Mouse (Mus musculus): ENCODE measurements around the gene Tle2.

Gene Tle2
- long read RNA-seq, experiment 1, partial matches to known transcripts, result 0 of 8 reads
- long read RNA-seq, experiment 1, other reads (novel, unspliced or antisense), result 8 of 8 reads
- long read RNA-seq, experiment 2, partial matches to known transcripts, result 3 of 22 reads
- long read RNA-seq, experiment 2, other reads (novel, unspliced or antisense), result 15 of 22 reads

DNA sequence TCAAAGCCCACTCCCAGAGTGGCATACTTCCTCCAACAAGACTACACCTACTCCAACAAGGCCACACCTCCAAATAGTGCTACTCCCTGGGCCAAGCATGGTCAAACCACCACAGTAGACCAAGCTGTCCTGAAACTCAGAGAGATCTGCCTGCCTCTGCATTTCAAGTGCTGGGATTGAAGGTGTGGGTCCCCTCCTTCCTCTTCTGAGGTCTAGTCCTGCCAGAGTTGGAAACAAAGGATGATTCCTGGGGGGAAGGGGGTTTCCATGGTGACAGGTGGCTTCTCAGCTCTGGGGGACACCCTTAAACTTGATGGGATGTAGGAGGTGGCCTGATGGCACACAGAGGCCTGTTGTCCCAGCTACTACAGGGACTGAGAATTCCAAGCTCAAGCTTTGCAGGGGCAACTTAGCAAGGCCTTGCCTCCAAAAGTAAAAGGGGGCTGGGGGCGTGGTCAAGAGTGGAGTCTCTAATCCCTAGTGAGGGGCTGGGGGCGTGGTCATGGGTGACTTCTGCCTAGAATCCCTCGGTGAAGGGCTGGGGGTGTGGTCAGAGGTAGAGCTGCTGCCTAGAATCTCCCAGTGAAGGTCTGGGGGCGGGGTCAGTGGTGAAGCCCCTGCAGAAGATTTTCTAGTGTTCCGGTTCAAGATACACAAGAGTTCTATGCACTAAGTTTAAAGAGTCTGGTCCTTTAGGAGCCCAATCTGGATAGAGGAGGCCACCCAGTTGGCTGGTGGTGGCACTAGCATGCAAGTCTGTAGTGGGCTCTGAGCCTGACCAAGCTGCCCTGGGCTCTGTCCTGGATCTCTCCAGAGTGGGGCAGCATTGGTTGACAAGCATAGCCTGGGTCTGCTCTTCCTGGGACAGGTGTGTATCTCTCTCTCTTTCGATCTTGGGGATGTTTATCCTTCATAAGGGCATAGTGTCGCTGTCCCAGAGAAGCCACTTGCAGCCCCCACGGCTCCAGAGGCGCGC, at the start of gene Tle2:
Tle2 (plus strand) TSS at position 481 of the 976 bp plus-strand sequence.
- intact Hi-C loops (cut with DNase I), result no loop called here

DNA sequence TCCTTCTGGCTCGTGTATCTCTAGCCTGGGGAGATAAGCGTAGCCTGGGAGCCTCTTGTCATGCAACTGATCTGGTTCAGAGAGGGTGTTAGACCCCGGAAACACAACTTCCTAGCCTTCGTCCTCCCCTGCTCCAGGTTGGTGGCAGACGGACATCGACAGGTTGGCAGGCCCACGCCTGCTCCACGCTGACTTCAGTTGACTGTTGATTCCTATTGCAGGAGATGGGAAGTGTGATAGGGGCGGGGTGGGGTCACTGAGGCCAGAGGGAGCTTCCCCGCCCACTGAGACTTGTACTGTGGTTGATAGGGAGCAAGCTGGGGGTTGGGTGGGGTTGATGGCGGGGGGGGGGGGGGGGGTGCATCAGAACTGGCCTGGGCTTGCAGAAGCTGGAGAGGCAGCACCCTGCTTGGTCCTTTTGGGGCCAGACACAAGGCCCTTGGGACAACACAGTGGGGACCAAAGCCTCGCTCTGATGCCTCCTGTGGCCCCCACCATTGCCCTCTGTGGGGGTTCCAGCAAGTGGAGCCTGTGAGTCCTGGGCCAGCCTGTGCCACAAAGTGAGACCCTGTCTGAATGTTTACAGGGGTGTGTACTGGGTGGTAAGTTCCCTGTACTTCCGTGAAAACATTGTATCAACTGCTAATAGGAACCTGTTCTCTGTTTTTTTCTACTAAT, 49.2 kb upstream of the Tle2 start:
- intact Hi-C loops (cut with DNase I), result no loop called here

DNA sequence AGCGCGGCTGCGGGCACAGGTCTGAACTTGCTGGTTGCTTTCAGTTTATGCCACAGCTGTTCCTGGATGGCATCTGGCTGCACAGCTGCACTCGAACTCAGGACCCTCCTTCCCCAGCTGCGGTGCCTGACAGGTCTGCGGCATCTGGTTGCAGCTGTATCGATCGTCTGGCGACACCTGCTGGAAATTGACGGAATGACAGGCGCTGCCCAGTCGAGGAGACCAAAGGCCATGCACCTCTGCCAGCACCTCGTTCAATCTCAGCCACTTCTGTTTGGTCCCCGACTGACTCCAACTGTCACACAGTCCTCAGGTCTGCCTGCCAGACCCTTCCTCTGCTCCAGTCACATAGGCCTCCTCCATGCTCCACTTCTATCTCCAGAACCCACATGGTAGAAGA, 47.6 kb upstream of the Tle2 start:
- intact Hi-C loops (cut with DNase I), result loop anchor here (2.0 kb wide), 1 partner anchor 24 kb away; no protein-coding TSS in a partner anchor

DNA sequence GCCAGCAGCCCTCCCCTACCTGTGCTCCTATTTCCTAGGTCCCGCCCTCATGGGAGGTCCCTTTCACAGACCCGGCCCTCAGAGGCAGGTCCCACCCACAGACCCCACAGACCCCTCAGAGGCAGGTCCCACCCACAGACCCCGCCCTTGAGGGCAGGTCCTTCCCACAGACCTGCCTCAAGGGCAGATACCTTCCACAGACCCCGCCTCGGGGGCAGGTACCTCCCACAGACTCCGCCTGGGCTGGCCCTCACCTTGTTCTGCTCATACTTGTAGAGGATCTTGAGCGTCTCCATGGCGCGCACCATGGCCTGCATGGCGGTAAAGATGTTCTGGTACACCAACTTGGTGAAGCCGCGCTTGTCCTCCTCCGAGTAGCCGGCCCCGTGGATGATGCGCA, 39.5 kb upstream of the Tle2 start:
- intact Hi-C loops (cut with DNase I), result no loop called here

DNA sequence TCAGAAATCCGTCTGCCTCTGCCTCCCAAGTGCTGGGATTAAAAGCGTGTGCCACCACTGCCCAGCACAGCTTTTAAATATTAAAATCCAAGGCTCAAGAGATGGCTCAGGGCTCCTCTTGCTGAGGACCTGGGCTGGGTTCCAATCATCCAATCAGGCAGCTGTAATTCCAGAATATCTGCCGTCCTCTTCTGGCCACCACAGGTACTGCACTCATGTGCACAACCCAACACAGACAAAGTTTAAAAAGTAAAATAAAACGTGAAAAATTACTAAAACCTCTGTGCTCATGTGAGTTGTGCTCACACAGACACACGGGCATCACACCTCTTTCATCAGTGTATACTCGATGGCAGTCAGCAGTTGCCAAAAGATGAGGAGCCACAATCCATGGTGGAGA, 37.6 kb upstream of the Tle2 start:
- intact Hi-C loops (cut with DNase I), result no loop called here

DNA sequence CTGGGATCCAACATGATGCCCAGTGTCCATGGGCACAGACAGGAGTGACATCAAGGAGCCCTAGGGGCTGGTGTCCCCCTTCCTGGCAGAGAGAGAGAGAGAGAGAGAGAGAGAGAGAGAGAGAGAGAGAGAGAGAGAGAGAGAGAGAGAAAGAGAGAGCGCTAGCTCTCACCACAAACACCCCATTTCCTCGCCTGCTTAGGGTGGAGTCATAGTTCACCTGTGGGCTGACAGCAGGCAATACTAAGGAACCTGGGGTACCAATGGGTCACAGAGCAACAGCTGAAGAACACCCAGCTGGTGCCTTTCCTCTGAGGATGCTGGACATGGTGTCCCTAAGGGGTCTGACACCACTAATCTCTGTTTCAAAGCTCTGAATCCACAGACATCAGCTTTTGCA, 36.9 kb upstream of the Tle2 start:
- intact Hi-C loops (cut with DNase I), result no loop called here

DNA sequence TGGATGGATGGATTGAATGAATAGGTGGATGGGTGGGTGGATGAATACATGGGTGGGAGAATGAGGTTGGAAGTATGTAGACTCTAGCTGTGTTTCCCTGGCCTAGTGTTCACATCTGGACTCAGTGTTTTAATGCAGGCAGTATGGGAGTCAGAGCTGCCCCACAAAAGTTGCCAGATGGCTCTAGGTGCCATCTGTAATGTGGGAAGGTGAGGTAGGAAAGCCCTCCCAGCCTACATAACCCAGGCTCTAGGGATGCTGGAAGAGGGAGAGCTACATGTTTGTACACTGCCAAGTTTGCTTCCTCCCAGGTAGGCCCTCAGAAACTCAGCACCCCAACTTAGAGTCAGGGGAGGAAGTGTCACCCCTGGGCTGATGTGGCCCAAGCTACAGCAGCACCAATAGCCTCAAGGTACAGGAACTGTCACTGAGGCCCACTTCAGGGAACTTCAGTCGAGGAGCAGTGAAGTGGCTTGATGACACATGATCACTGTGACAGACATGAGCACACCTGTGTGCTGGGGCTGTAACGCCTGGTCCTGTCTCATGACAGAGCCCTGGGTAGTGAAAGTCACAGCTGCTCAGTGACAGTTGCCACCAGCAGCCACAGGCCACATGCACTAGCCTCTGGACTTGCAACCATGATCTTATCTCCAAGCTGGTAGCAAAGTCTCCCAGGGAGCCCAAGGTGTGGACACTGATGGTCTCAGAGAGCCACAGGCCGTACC, 35.9 kb upstream of the Tle2 start:
- intact Hi-C loops (cut with DNase I), result no loop called here

DNA sequence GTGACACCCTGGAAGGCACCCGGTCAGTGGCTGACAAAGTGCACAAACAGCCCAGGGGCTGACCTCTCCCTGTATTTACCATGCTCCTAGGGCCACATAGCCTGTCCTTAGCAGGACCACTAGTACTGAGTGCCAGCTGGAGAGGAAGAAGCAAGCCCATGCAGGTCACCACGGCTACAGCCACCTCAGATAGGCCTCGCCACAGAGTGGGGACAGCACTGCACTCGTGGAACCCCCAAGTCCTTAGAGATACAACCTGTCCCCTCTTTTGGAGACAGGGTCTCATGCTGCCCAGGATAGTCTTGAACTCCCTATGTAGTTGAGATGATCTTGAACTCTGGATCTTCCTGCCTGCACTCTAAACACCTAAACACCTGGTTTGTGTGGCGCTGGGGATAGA, 33.0 kb upstream of the Tle2 start:
- intact Hi-C loops (cut with DNase I), result no loop called here

DNA sequence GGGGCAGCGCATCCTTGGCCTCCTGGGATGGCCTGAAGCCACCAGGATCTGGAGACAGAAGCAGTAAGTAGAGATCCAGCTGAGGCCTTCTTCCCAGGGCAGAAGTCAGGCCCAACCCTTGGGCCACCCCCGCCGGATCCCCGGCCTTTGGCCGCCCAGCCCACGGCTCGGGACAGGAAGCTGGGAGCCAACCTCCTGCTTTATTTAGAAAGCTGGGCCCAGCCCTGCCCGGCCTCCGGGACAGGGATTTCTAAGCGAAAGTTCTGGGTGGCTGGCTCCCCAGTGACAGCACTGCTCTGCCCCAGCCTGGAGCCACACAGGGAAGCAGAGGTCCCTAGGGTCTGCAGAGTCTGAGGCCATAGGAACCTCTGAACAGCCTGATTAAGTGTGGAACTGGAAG, 32.6 kb upstream of the Tle2 start:
- intact Hi-C loops (cut with DNase I), result no loop called here

DNA sequence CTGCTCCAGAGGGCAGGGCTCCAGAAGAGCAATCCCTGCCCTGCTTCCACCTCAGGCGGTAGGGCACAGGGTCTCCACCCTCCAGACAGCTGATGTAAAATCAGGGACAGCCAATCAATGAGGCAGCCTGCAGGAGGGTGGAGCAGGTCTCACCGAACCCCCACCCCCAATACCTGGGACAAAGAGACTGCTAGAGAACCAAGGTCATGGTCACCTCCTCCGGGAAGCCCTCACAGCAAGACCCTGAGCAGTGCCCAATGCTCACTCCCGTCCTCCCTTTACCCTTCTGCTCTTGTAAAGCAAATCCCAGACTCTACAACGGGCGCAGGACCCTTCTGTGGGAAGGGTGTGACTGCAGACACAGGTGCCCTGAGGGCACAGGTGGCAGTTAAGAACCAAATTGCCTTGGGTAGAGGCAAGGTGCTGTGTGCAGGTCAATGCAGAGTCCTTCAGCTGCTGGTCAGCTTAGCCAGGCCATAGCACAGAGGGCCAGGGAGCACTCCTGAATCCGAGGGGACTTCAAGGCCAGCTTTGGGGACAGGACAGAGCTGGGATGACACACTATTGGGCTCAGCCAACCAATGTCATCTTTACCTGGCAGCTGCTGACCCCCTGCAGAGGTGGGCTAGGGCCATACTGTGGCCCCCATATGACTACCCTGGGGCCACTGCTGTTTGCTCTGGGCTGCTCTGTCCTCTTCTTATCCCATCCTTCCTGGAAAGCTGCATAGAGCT, 31.5 kb upstream of the Tle2 start:
- intact Hi-C loops (cut with DNase I), result no loop called here

DNA sequence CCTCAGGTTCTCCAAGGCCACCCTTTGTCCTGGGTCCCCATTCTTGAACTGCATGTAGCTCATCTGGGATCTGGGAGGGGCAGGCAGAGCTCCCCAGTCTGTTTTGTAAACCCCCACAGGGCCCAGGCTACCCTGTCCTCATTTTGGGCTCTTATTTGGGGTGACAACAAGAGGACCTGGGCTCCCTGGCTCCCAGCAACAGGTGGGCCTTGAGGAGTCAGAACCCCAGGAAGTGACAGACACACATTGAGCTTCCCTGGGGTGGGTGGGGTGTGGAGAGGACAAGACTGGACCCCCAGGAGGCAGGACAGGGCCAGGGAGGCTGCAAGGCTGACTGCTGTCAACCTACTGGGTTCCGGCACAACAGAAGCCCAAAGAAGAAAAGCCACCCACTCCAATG, 30.7 kb upstream of the Tle2 start:
- intact Hi-C loops (cut with DNase I), result no loop called here

DNA sequence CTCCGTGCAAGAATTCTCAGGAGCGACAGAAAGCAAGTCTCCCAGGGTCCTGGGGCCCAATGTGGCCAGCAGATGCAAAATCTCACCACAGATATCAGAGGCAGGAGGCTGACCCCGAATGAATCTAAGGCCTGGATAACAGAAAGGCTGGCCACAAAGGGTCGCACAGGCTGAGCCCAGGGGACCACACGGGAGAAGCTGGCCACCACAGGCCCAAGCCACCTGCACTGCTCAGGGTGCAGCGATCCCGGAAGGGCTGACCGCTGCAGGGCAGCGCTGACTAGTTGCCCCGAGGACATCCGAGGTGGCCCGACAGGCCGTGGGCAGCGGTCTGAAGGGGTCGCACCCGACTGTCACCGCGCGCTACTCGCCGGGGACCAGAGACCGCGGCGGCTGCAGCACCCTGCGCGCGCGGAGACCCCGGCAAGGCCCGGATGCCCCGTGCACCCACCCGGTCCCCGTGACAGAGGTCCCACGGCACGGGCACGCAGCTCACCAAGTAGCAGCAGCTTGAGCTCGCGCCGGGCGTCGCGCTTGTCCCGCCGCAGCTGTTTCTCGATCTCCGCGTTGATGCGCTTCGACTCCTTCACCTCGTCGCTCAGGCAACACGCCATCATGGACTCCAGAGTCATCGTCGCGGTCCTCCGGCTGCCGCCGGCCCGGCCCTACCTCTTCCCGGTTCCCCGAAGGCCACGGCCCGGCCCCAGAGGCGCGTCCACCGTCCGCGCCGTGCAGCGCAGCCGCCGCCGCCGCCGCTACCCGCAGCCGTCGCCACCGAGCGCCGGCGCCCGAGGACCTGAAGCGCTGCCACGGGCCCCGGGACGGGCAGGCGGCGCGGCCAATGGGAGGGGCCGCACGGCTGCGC, 29.8 kb upstream of the Tle2 start:
- intact Hi-C loops (cut with DNase I), result no loop called here

DNA sequence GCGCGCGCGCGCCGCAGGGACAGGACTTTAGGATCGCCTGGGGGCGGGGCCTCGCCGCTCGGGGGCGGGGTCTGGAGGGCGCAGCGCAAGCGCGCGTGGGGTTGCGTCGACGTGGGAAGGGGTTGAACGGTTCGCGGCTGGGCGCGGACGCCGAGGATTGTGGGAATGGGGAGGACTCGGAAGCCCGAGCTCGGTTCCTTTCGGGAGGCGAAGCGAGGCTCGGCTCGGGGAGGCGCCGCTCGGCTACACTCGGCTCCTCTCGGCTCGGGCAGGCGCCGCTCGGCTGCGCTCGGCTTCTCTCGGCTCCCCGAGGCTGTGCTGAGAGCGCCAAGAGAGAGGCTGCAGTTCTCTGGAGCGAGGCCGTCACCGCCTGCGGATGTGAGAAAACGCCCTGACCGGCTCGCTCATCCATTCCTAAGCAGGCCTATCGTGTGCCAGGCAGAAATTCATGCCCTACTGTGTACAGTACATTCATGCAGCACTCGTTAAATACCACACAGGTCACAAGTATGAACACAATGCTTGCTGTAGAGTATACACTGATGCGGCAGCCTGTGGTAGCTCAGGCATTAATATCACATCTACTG, 29.1 kb upstream of the Tle2 start, which contains the start of gene Gna11:
Gna11 (minus strand) TSS at position 30 of the 587 bp plus-strand sequence.
- intact Hi-C loops (cut with DNase I), result no loop called here

DNA sequence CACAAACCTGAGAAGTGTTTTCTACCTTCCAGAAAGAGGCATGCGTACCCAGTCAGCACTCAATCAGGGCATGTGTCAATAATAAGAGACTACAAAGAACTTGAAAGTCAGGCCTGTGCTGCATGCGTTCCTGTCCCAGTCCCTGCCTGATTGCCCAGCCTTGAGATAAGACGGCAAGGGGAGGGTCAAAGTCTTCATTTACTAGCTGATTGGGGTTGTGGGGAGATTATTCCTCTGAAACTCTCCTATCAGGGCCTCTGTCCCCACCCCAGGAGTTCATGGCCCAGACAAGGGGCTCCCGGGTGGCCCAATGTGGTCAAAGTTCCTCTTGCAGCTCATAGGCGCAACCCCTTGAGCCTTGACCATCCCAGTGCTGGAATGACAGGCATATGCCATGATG, 28.0 kb upstream of the Tle2 start:
- intact Hi-C loops (cut with DNase I), result no loop called here

DNA sequence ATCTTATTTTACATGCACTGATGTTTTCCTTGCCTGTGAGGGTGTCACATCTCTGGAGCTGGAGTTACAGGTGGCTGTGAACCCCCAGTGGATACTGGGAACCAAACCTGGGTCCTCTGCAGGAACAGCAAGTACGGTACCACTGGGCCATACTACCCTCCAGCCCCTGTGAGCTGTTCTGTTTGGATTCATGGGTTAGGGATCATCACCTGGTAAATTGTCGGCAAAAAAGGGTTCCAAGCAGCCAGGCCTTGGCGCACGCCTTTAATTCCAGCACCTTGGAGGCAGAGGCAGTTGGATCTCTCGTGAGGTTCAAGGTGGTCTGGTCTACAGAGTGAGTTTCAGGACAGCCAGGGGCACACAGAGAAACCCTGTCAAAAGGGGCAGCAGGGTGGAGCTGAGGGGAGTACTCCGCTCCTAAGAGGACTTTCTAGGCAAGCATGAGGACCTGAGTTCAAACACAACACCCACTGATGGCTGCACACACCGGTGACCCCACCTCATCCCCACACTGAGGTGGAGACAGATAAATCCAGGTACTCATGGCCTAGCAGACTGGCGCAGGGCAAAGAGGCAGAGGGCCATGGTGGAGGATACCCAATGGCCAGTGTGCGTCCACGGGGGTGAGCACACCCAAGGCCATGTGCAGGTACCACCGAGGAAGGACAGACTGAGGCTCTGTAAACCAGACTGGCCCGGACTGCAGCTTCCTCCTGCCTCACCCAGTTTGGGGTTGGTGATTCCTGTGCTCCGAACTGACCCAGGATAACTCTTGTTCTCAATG, 27.4 kb upstream of the Tle2 start:
- intact Hi-C loops (cut with DNase I), result no loop called here

DNA sequence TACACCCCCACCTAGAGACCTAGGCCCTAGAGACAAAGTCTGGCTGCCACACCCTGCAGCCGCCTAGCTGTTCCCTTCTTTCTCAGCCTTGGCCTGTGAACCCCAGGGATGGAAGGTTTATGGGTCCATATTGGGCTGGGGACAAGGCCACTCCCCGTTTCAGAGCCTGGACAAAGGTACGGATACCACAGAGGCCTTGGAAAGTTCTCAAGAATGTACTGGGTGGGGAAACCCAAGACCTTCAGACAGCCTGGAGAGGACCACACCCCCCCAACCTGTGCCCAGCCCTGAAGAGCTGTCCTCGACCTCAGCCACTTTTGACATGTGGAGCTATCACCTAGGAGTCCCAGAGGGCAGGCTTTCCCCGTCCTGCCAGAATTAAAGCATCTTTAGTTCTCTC, 25.4 kb upstream of the Tle2 start:
- intact Hi-C loops (cut with DNase I), result no loop called here

DNA sequence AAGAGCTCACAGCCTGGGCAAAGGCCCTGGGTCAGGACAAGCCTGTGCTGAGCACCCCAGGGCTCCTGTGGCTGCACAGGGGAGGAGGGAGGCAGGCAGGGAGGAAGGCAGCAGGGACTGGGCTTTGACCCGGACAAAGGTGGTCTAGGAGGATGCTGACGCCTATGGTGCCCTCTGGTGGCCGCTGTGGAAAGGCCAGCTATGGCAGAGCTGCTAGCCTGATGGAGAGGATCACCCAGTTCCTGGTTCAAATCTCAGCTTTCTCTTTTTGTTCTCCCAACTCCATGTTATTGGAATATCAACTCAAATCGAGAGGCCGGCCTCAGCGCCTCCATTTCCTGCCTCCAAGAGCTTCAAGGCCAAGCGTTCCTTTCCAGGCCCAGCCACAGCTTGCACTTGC, 24.1 kb upstream of the Tle2 start:
- intact Hi-C loops (cut with DNase I), result loop anchor here (5.0 kb wide), 2 partner anchors 33 to 48 kb away; partner anchors contain the start of gene S1pr4

DNA sequence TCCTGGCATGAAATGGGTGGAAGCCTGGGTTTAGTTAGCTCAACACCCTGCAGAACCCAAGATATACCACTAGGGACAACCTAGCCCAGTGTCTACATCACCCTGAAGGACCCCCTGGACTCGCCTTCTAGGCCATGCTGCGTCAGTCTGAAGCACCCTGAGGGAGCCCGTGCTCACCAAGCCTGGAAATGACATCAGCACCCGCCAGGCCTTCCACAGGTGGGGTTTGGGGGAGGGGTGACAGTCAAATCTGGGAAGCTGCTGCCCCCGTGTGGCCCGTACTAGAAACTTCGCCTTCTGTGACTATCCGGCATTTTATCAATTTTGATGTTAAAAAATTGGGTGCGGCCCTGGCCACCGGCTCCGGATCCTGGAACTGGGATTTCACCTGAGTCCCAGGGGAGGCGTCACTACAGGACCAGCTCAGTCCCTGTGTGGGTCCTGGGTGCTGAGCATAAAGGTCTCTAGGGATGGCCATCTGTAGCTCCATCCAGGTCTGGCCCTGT, 22.7 kb upstream of the Tle2 start:
- intact Hi-C loops (cut with DNase I), result loop anchor here (5.0 kb wide), 2 partner anchors 34 to 49 kb away; partner anchors contain the start of gene S1pr4

Data from adrenal gland (tissue).